Mouse (Mus musculus): ENCODE data around the gene Vegfa. TPM values are rescaled to one million over a fixed set of nuclear protein-coding genes. Genes with fewer than 3 reads are reported as not detected.
A peak's percentile ranks its signal among the peaks of the same experiment; 100 is the strongest.

Vegfa gene
- total and polyA plus RNA-seq, 3 experiments = 15.3 to 50.0 (median 17.2) TPM

GRCm38 (mm10) chr17:46075551-46076259, 43.5 kb upstream of the Vegfa start:
- TF ChIP-seq RCOR1 (conservative IDR thresholded peaks at IDR 0.05; ENCODE audit: low read depth, low read length) = no peak
- TF ChIP-seq HCFC1 (IDR thresholded peaks at IDR 0.05; ENCODE audit: low read depth, low read length) = no peak
- no peak for TF ChIP-seq CHD2 (IDR thresholded peaks at IDR 0.05; ENCODE audit: low read length)
- no peak for TF ChIP-seq ZKSCAN1 (IDR thresholded peaks at IDR 0.05; ENCODE audit: borderline replicate concordance, low read depth, low read length)
- TF ChIP-seq POLR2A (IDR thresholded peaks at IDR 0.05; ENCODE audit: low read depth, low read length) = no peak
- no peak for TF ChIP-seq NELFE (IDR thresholded peaks at IDR 0.05; ENCODE audit: low read depth, low read length)
- no peak for TF ChIP-seq SIN3A (IDR thresholded peaks at IDR 0.05; ENCODE audit: low read length)
- TF ChIP-seq MAZ (IDR thresholded peaks at IDR 0.05; ENCODE audit: low read depth, low read length) = no peak
- TF ChIP-seq IRF4 (IDR thresholded peaks at IDR 0.05; ENCODE audit: low read depth, low read length) = no peak
- TF ChIP-seq RAD21 (IDR thresholded peaks at IDR 0.05; ENCODE audit: low read depth, low read length) = no peak
- TF ChIP-seq ELF1 (IDR thresholded peaks at IDR 0.05; ENCODE audit: low read depth, low read length) = no peak
- in situ Hi-C loops (cut with MboI; ENCODE audit: low pct_ligation_motif_present, low pct_unique_long_range_greater_than_20kb, low sequenced_read_pairs) = no loop called here
- peak; percentile 3 for DNase-seq (ENCODE audit: extremely low read depth)
- peaks cover 46% of the 10 kb centered on the region for H3K27me3 ChIP-seq (replicated peaks)
- no peaks in the 10 kb centered on the region for H3K79me2 ChIP-seq (replicated peaks; ENCODE audit: control insufficient read depth, extremely low read depth, insufficient read depth, poor library complexity, severe bottlenecking)
- no peak overlapping the region for H3K27ac ChIP-seq (ENCODE audit: insufficient read depth, low read depth)
- H3K4me3 ChIP-seq (replicated peaks in 1 of 3; ENCODE audit: low read depth in 2 of 3, low read length in 2 of 3, poor library complexity in 1 of 3) = no peak overlapping the region
- dilution Hi-C loops (cut with MboI; ENCODE audit: extremely low pct_ligation_motif_present, extremely low pct_unique_long_range_greater_than_20kb, low sequenced_read_pairs) = no loop called here
- H3K36me3 ChIP-seq (replicated peaks in 1 of 2; ENCODE audit: control insufficient read depth in 1 of 2, insufficient read depth in 1 of 2, low read length in 1 of 2) = no peaks in the 10 kb centered on the region
- peaks cover 14 to 30% of the 10 kb centered on the region in 2 experiments; a peak in 3 of 4 replicates for H3K4me1 ChIP-seq (ENCODE audit: control insufficient read depth in 1 of 2, insufficient read depth in 2 of 2)
- H3K9me3 ChIP-seq (replicated peaks; ENCODE audit: low read length) = peaks cover 7% of the 10 kb centered on the region
- H3K9ac ChIP-seq (ENCODE audit: insufficient read depth, low read depth) = no peak overlapping the region
- H3K4me2 ChIP-seq (ENCODE audit: insufficient read depth, low read depth, poor library complexity, severe bottlenecking) = no peak overlapping the region

GRCm38 (mm10) chr17:46075116-46075485, 42.9 kb upstream of the Vegfa start:
- H3K4me2 ChIP-seq (ENCODE audit: insufficient read depth, low read depth, poor library complexity, severe bottlenecking) = no peak overlapping the region
- dilution Hi-C loops (cut with MboI; ENCODE audit: extremely low pct_ligation_motif_present, extremely low pct_unique_long_range_greater_than_20kb, low sequenced_read_pairs) = no loop called here
- peak; percentile 27 to 85; a peak in 2 of 4 replicates for TF ChIP-seq CTCF (conservative IDR thresholded peaks at IDR 0.05 in 1 of 2, IDR thresholded peaks at IDR 0.05 in 1 of 2; ENCODE audit: low read depth in 2 of 2, low read length in 2 of 2)
- no peak for TF ChIP-seq ZNF384 (IDR thresholded peaks at IDR 0.05; ENCODE audit: low read depth, low read length)
- no peak for TF ChIP-seq POLR2AphosphoS2 (IDR thresholded peaks at IDR 0.05; ENCODE audit: low read depth, low read length)
- TF ChIP-seq UBTF (IDR thresholded peaks at IDR 0.05; ENCODE audit: low read depth, low read length) = no peak
- TF ChIP-seq MEF2A (IDR thresholded peaks at IDR 0.05; ENCODE audit: borderline replicate concordance, low read depth, low read length) = peak; percentile 29; the same call in 1 of the 2 replicates
- TF ChIP-seq ZKSCAN1 (IDR thresholded peaks at IDR 0.05; ENCODE audit: borderline replicate concordance, low read depth, low read length) = no peak
- TF ChIP-seq GABPA (IDR thresholded peaks at IDR 0.05; ENCODE audit: insufficient replicate concordance, low read depth, low read length) = no peak
- peak; percentile 62; the same call in 1 of the 2 replicates for TF ChIP-seq MYC (IDR thresholded peaks at IDR 0.05; ENCODE audit: low read depth, low read length)
- TF ChIP-seq BHLHE40 (IDR thresholded peaks at IDR 0.05; ENCODE audit: low read depth, low read length) = 0 out of 2 replicates have a peak, but pooled peaks have one; percentile 2
- no peak for TF ChIP-seq ELF1 (IDR thresholded peaks at IDR 0.05; ENCODE audit: low read depth, low read length)
- no peak for TF ChIP-seq JUN (IDR thresholded peaks at IDR 0.05; ENCODE audit: insufficient read depth, low read depth, low read length)
- peak; percentile 70; the same call in 1 of the 2 replicates for TF ChIP-seq TCF12 (IDR thresholded peaks at IDR 0.05; ENCODE audit: low read depth, low read length)
- TF ChIP-seq CHD1 (IDR thresholded peaks at IDR 0.05; ENCODE audit: low read depth, low read length) = no peak
- TF ChIP-seq ZC3H11A (IDR thresholded peaks at IDR 0.05; ENCODE audit: low read depth, low read length) = 0 out of 2 replicates have a peak, but pooled peaks have one; percentile 14
- TF ChIP-seq TBP (conservative IDR thresholded peaks at IDR 0.05; ENCODE audit: low read depth, low read length) = no peak
- 0 out of 2 replicates have a peak, but pooled peaks have one; percentile 33 for TF ChIP-seq SIN3A (IDR thresholded peaks at IDR 0.05; ENCODE audit: low read length)
- TF ChIP-seq KAT2A (IDR thresholded peaks at IDR 0.05; ENCODE audit: insufficient replicate concordance, low read length) = no peak
- TF ChIP-seq RAD21 (IDR thresholded peaks at IDR 0.05; ENCODE audit: low read depth, low read length) = peak; percentile 89
- no peak for TF ChIP-seq NELFE (IDR thresholded peaks at IDR 0.05; ENCODE audit: low read depth, low read length)
- TF ChIP-seq NRF1 (IDR thresholded peaks at IDR 0.05; ENCODE audit: low read depth, low read length) = no peak
- TF ChIP-seq EP300 (IDR thresholded peaks at IDR 0.05; ENCODE audit: low read length) = peak; percentile 7; the same call in 1 of the 2 replicates
- TF ChIP-seq SMC3 (IDR thresholded peaks at IDR 0.05; ENCODE audit: low read depth, low read length) = peak; percentile 71
- peak; percentile 41; the same call in 1 of the 2 replicates for TF ChIP-seq IRF4 (IDR thresholded peaks at IDR 0.05; ENCODE audit: low read depth, low read length)
- TF ChIP-seq E2F4 (IDR thresholded peaks at IDR 0.05; ENCODE audit: insufficient replicate concordance, low read depth, low read length) = no peak
- TF ChIP-seq HCFC1 (IDR thresholded peaks at IDR 0.05; ENCODE audit: low read depth, low read length) = no peak
- TF ChIP-seq MAX (IDR thresholded peaks at IDR 0.05; ENCODE audit: low read length) = no peak

More at GRCm38 (mm10) chr17:46075116-46075485, 42.9 kb upstream of the Vegfa start:
- DNase-seq (ENCODE audit: extremely low read depth) = peak; percentile 82
- Histone ChIP-seq H3K79me2 (replicated peaks; ENCODE audit: control insufficient read depth, extremely low read depth, insufficient read depth, poor library complexity, severe bottlenecking) (no peaks in the 10 kb centered on the region), H3K4me1 (ENCODE audit: control insufficient read depth in 1 of 2, insufficient read depth in 2 of 2) (peaks cover 14 to 30% of the 10 kb centered on the region in 2 experiments; a peak in 3 of 4 replicates), H3K27me3 (replicated peaks) (peaks cover 46% of the 10 kb centered on the region), H3K4me3 (replicated peaks in 1 of 3; ENCODE audit: low read depth in 2 of 3, low read length in 2 of 3, poor library complexity in 1 of 3) (no peak overlapping the region), H3K9me3 (replicated peaks; ENCODE audit: low read length) (peaks cover 7% of the 10 kb centered on the region), H3K9ac (ENCODE audit: insufficient read depth, low read depth) (no peak overlapping the region), H3K36me3 (replicated peaks in 1 of 2; ENCODE audit: control insufficient read depth in 1 of 2, insufficient read depth in 1 of 2, low read length in 1 of 2) (no peaks in the 10 kb centered on the region), H3K27ac (ENCODE audit: insufficient read depth, low read depth) (no peak overlapping the region)
- in situ Hi-C loops (cut with MboI; ENCODE audit: low pct_ligation_motif_present, low pct_unique_long_range_greater_than_20kb, low sequenced_read_pairs) = no loop called here
